Mouse (Mus musculus): ENCODE results near the gene Uqcr11. TPM values are rescaled to one million over a fixed set of nuclear protein-coding genes. Genes with fewer than 3 reads are reported as not detected.

The Uqcr11 gene
- total and polyA plus RNA-seq, 2 experiments from 2014 or later: 379 to 638 TPM

DNA sequence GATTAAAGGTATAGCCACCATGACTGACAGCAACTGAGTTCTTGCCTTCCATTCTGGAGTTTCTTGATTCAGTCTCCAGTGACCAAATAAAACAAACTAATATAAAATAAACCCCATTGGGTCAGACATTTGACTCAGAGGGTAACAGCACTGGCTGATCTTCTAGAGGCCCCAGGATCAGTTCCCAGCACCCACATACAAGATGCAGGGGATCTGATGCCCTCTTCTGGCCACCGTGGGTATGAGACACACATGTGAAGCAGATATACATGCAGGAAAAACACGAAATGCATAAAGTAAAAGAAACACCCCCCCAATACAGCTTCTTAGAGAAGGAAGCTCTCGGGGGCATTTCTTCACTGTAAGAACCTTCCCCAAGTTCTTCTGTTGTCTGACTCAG is 18.4 kb upstream of the Uqcr11 start:
- ATAC-seq (ENCODE audit: low FRiP score) (no peak), DNase-seq (ENCODE audit: low spot score) (no peak)
- Histone ChIP-seq H3K4me1 (ENCODE audit: insufficient read depth, low read length) (no peaks in the 10 kb centered on the region; the same call in 1 of the 2 replicates), H3K4me2 (ENCODE audit: low read depth, low read length, poor library complexity, severe bottlenecking) (no peak overlapping the region), H3K36me3 (ENCODE audit: insufficient read depth, low read length) (peaks cover 55% of the 10 kb centered on the region), H3K4me3 (ENCODE audit: low read depth, low read length) (no peak overlapping the region), H3K27ac (ENCODE audit: low read depth, low read length) (no peak overlapping the region), H3K9me3 (ENCODE audit: low read length) (no peaks in the 10 kb centered on the region), H3K27me3 (ENCODE audit: insufficient read depth, low read length) (no peaks in the 10 kb centered on the region), H3K9ac (replicated peaks; ENCODE audit: low read length, poor library complexity, severe bottlenecking) (no peak overlapping the region)
- peak; percentile 34 for TF ChIP-seq CTCF (IDR thresholded peaks at IDR 0.05)
- 97% methylated on average over 3 of the region's 3 CpGs for WGBS

DNA sequence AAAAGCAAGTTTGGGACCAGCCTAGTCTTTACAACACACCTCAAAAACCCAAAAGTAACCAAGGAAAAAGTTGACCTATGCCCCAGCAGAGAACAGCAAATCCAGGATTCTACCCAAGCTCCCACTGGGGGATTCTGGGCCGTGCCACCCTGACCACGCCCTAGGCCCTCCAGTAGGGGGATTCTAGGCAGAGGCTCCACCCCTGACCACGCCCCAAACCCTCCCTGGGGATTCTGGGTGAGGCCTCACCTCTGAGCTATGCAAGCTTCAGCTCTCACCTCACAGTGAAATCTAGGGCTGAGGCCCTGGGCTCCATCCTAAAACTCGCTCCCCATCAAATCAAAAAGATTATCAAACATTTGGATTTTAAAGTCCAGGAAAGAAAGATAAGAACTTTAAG is 16.9 kb upstream of the Uqcr11 start:
- no peak overlapping the region for H3K4me2 ChIP-seq (ENCODE audit: low read depth, low read length, poor library complexity, severe bottlenecking)
- H3K9me3 ChIP-seq (ENCODE audit: low read length): no peaks in the 10 kb centered on the region
- DNase-seq (ENCODE audit: low spot score) (no peak), ATAC-seq (ENCODE audit: low FRiP score) (no peak)
- no peaks in the 10 kb centered on the region; the same call in 1 of the 2 replicates for H3K4me1 ChIP-seq (ENCODE audit: insufficient read depth, low read length)
- H3K9ac ChIP-seq (replicated peaks; ENCODE audit: low read length, poor library complexity, severe bottlenecking): no peak overlapping the region
- no peaks in the 10 kb centered on the region for H3K27me3 ChIP-seq (ENCODE audit: insufficient read depth, low read length)
- TF ChIP-seq CTCF (IDR thresholded peaks at IDR 0.05): no peak
- H3K27ac ChIP-seq (ENCODE audit: low read depth, low read length): no peak overlapping the region
- H3K4me3 ChIP-seq (ENCODE audit: low read depth, low read length): no peak overlapping the region
- H3K36me3 ChIP-seq (ENCODE audit: insufficient read depth, low read length): peaks cover 57% of the 10 kb centered on the region
- 50% methylated on average over 4 of the region's 4 CpGs for WGBS

DNA sequence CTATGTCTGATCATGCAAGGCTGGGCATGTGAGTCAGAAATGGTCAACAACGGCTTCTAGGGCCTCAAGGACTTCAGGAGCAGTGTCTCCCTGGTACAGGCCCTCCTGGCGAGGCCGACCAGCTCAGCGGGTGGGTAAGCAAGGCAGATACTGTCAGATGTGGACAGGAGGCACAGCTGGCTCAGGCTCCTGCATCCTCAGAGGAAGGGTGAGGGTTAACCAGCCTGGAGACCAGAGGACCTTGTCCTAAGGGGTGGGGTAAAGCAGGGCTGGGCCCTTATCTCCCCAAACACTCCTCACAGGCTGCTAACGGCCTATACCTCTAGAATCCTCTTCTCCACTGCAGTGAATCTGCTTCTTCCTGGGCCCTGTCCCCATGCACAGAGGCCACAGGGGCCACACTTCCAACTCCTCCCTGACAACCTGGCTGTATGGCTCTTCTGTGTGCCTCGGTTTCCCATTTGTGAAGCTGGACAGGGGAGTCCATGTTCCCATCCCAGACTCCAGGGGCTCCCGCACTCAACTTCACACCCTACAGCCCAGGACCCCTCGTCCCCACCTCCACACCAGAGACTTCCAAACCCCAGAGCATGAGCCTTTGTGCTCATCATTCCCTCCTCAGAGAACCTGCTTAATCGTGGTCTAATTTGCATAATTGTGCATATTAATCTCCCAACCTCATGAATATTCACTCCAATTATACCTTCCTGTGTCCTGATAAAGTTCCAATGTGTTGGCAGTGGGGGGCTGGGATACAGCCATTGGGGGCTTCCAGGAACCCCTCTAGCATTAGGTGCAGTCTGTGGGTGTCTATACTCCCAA is 15.2 kb upstream of the Uqcr11 start:
- WGBS: 76% methylated on average over 9 of the region's 9 CpGs
- Histone ChIP-seq H3K9ac (replicated peaks; ENCODE audit: low read length, poor library complexity, severe bottlenecking) (no peak overlapping the region), H3K27me3 (ENCODE audit: insufficient read depth, low read length) (no peaks in the 10 kb centered on the region), H3K4me3 (ENCODE audit: low read depth, low read length) (no peak overlapping the region), H3K9me3 (ENCODE audit: low read length) (no peaks in the 10 kb centered on the region), H3K4me1 (ENCODE audit: insufficient read depth, low read length) (no peaks in the 10 kb centered on the region; the same call in 1 of the 2 replicates), H3K27ac (ENCODE audit: low read depth, low read length) (peak overlapping the region; percentile 19), H3K36me3 (ENCODE audit: insufficient read depth, low read length) (peaks cover 59% of the 10 kb centered on the region), H3K4me2 (ENCODE audit: low read depth, low read length, poor library complexity, severe bottlenecking) (no peak overlapping the region)
- no peak for TF ChIP-seq CTCF (IDR thresholded peaks at IDR 0.05)
- DNase-seq (ENCODE audit: low spot score) (no peak), ATAC-seq (ENCODE audit: low FRiP score) (no peak)

DNA sequence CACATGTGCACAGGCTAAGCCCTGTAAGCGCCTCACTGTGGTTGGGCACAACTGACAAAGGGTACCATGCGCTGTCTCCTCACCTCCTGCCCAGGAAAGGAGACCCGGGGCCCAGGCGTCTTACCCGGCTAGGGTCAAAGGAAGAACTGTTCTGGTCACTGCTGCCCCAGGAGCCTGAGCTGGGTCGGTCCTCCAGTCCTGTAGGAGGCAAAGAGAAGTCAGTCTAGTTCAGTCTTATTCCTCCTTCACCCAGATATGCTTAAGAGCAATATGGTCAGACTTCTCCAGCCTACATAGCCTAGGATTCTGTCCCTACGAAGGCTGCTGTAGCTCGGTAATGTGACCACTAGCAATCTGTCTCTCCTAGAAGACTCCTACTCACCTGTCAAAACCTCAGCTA is 14.6 kb upstream of the Uqcr11 start:
- no peak overlapping the region for H3K27ac ChIP-seq (ENCODE audit: low read depth, low read length)
- no peak overlapping the region for H3K9ac ChIP-seq (replicated peaks; ENCODE audit: low read length, poor library complexity, severe bottlenecking)
- DNase-seq (ENCODE audit: low spot score) (no peak), ATAC-seq (ENCODE audit: low FRiP score) (no peak)
- H3K27me3 ChIP-seq (ENCODE audit: insufficient read depth, low read length): no peaks in the 10 kb centered on the region
- H3K4me1 ChIP-seq (ENCODE audit: insufficient read depth, low read length): no peaks in the 10 kb centered on the region; the same call in 1 of the 2 replicates
- no peak overlapping the region for H3K4me3 ChIP-seq (ENCODE audit: low read depth, low read length)
- 95% methylated on average over 8 of the region's 8 CpGs for WGBS
- no peak overlapping the region for H3K4me2 ChIP-seq (ENCODE audit: low read depth, low read length, poor library complexity, severe bottlenecking)
- TF ChIP-seq CTCF (IDR thresholded peaks at IDR 0.05): no peak
- H3K36me3 ChIP-seq (ENCODE audit: insufficient read depth, low read length): peaks cover 59% of the 10 kb centered on the region
- H3K9me3 ChIP-seq (ENCODE audit: low read length): no peaks in the 10 kb centered on the region

DNA sequence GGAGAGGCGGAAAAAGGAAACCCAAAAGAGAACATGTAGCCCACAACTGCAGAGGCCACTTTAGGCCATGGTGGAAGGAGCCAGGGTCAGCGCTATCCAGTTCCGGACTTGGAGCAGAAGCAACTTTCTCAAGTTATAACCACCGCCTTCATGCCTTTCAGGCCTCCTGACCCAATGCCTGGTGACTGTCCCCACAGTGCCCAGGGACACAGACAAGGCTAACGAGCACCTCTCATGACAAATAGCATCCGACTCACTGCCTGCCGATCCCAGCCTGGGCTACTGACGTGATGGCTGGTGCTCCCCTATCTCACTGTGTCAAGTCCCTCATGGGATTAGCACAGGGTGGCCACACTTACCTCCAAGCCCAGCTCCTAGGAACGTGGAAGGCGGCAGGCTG is 14.1 kb upstream of the Uqcr11 start:
- ATAC-seq (ENCODE audit: low FRiP score): no peak
- H3K27ac ChIP-seq (ENCODE audit: low read depth, low read length): no peak overlapping the region
- no peak overlapping the region for H3K4me2 ChIP-seq (ENCODE audit: low read depth, low read length, poor library complexity, severe bottlenecking)
- TF ChIP-seq CTCF (IDR thresholded peaks at IDR 0.05): no peak
- peaks cover 63% of the 10 kb centered on the region for H3K36me3 ChIP-seq (ENCODE audit: insufficient read depth, low read length)
- H3K9ac ChIP-seq (replicated peaks; ENCODE audit: low read length, poor library complexity, severe bottlenecking): no peak overlapping the region
- no peak overlapping the region for H3K4me3 ChIP-seq (ENCODE audit: low read depth, low read length)
- no peak for DNase-seq (ENCODE audit: low spot score)
- H3K27me3 ChIP-seq (ENCODE audit: insufficient read depth, low read length): no peaks in the 10 kb centered on the region
- no peaks in the 10 kb centered on the region for H3K9me3 ChIP-seq (ENCODE audit: low read length)
- 93% methylated on average over 10 of the region's 10 CpGs for WGBS
- no peaks in the 10 kb centered on the region; the same call in 1 of the 2 replicates for H3K4me1 ChIP-seq (ENCODE audit: insufficient read depth, low read length)

DNA sequence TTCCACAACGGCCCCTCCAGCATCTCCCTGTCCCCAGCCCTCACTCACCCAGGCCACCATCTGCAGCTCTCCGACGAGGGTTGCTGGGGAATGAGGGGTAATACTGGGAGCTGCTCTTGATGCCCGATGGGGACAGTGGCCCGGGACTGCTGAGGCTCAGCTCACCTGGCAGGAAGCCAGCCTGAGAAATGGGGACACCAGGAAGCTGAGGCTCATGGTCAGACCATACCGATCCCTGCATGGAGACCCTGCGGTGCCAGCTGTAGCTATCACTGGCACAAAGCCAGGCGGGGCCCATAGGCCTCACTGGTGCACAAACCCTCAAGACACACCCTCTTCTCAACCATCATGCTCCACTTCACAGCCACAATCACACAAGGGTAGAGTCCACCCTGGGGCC is 12.8 kb upstream of the Uqcr11 start:
- Histone ChIP-seq H3K9ac (replicated peaks; ENCODE audit: low read length, poor library complexity, severe bottlenecking) (no peak overlapping the region), H3K9me3 (ENCODE audit: low read length) (no peaks in the 10 kb centered on the region), H3K4me3 (ENCODE audit: low read depth, low read length) (no peak overlapping the region), H3K27ac (ENCODE audit: low read depth, low read length) (no peak overlapping the region), H3K27me3 (ENCODE audit: insufficient read depth, low read length) (no peaks in the 10 kb centered on the region), H3K36me3 (ENCODE audit: insufficient read depth, low read length) (peaks cover 67% of the 10 kb centered on the region), H3K4me2 (ENCODE audit: low read depth, low read length, poor library complexity, severe bottlenecking) (no peak overlapping the region), H3K4me1 (ENCODE audit: insufficient read depth, low read length) (no peaks in the 10 kb centered on the region; the same call in 1 of the 2 replicates)
- no peak for TF ChIP-seq CTCF (IDR thresholded peaks at IDR 0.05)
- WGBS: 51% methylated on average over 8 of the region's 8 CpGs
- ATAC-seq (ENCODE audit: low FRiP score) (no peak), DNase-seq (ENCODE audit: low spot score) (no peak)

Measured in midbrain, postnatal 0 days (tissue).